Mouse (Mus musculus) cerebral cortex, adult 2 months (tissue): ENCODE measurements around the gene Enkd1.

ENCODE experiments used
- WGBS: fragments of 180-500 bp; shearing (Covaris S2); methylation state at CpG from one replicate; pipeline ENCODE4 v1.1.7; 2018; 5-methylcytosine and 5-hydroxymethylcytosine counted together

Enkd1 gene

DNA sequence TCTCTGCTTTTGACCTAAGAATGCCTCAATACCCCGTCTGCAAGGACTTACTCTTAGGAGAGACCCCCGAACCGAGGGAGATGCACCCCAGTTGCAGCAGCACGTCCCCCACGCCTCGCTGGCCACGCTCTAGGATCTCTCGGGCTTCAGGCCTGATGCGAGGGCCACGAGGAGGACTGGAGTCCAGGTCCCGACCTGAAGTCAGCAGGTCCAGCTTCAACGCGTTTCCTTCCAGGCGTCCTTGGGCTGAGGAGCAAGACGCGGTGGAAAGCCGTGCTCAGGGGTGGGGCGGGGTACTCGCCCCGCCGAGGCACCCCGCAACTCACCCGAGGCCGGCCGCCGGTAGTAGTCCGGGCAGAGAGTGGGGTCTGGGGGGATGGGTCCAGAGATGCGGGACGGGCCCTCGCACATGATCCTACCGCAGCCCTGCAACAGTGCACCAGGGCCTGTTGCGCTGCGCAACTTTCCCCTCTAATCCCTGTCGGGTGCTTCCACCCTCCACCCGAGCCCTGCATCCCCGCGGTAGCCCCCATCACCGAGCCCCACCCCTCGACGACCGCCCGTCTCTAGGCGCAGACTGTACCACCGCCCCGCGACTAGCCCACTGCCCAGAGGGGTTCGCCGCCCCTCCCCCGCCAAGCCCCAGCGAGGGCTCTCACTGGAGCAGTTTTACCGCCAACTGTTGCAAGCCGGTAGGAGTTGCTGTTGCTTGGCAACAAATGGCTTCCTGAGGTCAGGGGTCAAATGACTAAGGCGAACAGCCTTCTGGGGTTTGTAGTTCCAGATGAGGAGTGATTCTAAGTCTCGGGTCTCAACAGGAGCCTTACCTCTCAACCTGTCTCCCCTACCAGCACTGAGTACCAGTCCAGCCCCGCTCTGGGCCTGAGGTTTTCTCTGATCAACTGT lies at the start of gene Enkd1, which contains the start of gene 4933405L10Rik:
Enkd1 (minus strand) TSS at position 713 of the 906 bp plus-strand sequence.
4933405L10Rik (plus strand) TSS at position 158 of the 906 bp plus-strand sequence.
- 1% methylated on average over 55 of the region's 55 CpGs for WGBS

GRCm38 (mm10) chr8:105754688-105755087 lies 46.7 kb upstream of the Enkd1 start:
- WGBS: 97% methylated on average over 2 of the region's 2 CpGs

- 73% methylated on average over 2 of the region's 2 CpGs for WGBS
These were observed 45.9 kb upstream of the Enkd1 start for GRCm38 (mm10) chr8:105753916-105754315.

GRCm38 (mm10) chr8:105750606-105751005 lies 42.6 kb upstream of the Enkd1 start:
- WGBS: 25% methylated on average over 11 of the region's 11 CpGs

- 88% methylated on average over 4 of the region's 4 CpGs for WGBS
These were observed 35.3 kb upstream of the Enkd1 start for GRCm38 (mm10) chr8:105743301-105743700.

DNA sequence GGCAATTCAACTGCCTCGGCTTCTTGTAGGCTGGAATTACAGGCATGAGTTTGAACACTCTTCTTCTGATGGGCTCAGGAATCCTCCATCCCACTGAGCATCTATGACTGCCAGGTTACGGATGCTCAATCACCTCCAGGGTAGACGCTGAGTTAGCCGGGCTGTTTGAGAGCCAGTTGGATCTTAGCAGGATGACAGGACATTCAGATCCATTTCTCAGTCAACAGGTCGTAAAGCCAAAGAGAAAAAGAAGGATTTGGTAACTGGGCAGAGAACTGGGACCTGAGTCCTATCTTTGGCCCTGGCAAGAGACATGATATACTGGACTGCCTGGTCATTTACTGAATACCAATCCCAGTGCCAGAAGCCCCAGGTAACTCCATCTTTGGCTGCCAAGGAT lies 31.2 kb upstream of the Enkd1 start:
- 94% methylated on average over 5 of the region's 5 CpGs for WGBS

- 96% methylated on average over 5 of the region's 5 CpGs for WGBS
These were observed 24.2 kb upstream of the Enkd1 start for GRCm38 (mm10) chr8:105732186-105732585.

DNA sequence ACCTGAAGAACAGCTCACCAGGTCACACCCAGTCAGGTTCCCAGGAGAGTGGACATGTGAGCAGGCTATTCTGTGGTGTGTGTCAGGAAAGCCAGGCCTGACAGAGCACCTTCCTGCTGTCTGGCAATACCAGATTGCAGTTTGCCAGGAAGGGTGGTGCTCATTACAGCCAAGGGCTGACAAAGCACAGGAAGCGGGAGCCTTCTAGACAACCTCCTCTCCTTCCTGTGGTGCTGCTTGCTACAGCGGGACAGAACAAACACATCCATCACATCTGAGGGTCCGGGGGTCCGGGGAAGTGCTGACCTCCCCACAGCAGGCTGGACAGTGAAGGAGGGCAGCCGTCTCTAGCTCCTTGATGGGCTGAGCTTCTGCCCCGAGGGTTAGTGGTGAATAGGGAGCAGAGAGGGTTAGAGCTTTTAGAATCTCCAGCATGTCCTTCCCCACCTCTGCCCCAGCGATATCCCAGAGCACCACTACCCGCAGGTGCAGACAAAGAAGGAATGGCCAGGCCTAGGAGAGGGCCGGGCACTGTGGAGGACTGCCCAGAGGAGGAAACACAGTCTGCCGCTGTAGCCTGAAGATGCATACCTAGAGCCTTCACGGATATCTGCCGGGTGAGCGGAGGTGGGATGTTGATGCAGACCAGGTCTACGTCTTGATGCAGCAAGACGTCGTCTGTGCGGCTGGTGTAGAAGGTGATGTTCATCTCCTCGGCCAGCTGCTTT lies 19.6 kb upstream of the Enkd1 start:
- 88% methylated on average over 18 of the region's 18 CpGs for WGBS

- 87% methylated on average over 5 of the region's 5 CpGs for WGBS
These were observed 17.7 kb upstream of the Enkd1 start for GRCm38 (mm10) chr8:105725726-105726125.

DNA sequence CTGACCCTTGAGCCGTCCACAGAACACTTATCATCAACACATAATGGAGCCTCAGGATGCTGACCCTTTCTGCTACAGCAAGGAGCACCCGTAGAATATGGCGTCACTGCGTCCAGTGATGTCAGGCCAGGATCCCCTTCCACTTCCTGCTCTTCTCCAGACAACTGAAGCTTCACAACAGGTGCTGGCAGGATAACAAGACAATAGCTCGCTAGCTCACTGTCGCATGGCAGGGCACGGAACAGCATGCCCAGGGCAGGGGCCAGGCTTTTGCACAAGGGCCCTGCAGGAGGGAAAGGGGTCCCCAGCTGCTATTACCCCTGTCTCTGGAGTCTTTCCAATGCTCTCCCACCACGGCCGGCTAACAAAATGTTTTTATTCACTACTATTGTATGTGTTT lies 14.9 kb upstream of the Enkd1 start:
- 84% methylated on average over 9 of the region's 9 CpGs for WGBS

DNA sequence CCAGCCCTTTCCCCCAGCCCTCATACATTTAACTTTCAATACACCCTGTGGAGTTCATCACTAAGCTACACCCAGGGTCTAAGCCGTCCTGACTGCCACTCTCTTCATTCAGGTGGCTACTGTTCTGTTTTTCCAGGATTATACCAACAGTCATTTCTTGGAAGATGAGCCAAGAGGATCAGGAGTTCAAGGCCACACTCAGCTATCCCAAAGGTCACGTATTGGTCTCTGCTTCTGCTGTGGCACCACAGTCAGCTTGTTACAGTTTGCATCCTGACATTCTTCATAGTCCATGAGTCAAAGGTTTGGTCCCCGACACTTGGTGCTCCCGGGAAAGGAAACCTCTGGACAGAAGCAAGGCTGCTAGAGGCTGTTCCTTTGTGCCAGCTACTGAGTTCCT lies 11.6 kb upstream of the Enkd1 start:
- 85% methylated on average over 4 of the region's 4 CpGs for WGBS

DNA sequence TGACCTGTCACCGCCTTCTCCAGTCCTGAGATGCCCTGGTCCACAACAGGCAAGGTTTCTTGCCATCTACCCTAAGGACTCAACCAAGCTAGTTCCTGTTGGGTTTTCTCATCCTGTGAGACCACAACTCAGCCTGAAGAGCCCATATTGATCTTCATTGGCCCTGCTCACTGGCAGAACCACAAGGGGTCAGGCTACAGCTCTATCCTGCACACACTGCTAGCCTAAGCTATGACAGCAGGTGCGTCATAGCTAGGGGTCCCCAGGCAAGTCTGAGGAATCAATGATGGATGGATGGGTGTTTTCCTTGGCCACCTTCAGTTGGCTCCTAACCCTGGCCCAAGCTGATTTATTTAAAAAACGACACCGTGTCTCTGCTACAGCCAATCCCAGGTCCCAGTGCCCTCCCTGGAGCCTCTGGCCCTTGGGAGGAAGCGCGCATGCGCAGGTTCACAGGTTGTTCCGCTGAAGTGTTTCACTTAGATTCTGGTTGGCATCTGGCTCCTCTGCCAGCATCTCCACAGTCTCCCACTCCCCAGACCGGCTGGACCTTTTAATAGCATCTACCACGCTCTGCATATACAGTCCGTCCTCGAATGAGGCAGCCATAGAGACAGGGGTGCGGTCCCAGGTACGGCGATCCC lies 8.4 kb upstream of the Enkd1 start:
- 90% methylated on average over 15 of the region's 15 CpGs for WGBS

- WGBS: 68% methylated on average over 6 of the region's 6 CpGs
These were observed 7.0 kb upstream of the Enkd1 start for GRCm38 (mm10) chr8:105715042-105715441.

DNA sequence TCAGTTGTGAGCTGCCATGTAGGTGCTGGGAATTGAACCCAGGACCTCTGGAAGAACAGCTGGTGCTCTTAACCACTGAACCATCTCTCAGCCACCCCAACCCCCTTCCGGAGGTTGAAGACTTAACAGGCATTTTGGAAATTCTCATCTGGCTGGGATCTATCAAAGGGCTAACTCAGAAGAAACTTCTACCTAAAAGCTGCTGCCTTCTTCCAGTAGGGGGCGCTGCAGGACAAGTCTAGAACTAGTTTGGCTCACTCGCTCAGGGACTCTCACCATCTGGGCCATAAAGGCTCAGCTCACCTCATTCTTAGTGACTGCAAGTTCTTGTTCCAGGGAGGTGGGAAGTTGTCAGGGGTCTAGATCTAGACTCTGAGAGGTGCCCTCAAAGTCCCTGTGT lies 6.1 kb upstream of the Enkd1 start:
- WGBS: 6% methylated on average over 3 of the region's 3 CpGs

DNA sequence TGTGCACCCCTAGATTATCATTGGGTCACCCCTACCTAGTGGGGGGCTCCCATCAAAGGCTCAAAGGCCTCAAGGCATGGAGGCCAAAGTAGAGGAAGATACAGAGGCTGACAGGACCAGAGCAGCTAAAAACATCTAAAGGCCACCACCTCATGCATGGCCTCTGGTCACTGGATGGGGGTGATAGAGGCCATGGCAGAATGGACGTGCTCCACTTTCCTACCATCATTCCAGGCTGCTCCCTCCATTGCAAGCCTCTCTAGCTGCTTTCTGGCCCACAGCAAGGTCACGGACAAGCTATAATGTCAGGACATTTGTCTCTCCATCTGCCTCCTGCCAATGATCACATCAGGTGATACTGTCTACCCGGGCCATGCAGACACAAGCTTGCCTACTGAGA lies 4.3 kb upstream of the Enkd1 start:
- WGBS: 86% methylated on average over 3 of the region's 3 CpGs

DNA sequence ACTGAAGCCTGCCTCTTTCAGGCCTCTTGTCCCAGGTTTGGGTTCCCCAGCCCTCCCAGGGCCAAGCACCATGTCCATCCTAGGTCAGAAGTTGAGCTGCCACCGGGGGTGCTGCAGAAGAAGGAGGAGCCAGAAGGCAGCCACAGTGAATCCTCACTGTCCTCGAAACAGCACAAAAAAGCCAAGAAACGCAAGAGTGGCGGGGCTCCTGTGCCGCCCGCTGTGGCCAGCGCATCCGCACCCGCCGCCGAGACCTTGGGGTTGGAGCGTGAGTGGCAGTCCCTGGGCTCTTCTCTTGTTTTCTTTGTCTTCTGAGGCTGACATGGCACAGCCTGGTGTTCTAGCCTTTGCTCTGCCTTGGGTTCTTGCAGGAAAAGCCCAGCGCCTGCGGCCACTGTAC lies 1.3 kb upstream of the Enkd1 start:
- WGBS: 86% methylated on average over 14 of the region's 14 CpGs

- 93% methylated on average over 8 of the region's 8 CpGs for WGBS
These were observed 665 bp upstream of the Enkd1 start for GRCm38 (mm10) chr8:105708675-105709074.

DNA sequence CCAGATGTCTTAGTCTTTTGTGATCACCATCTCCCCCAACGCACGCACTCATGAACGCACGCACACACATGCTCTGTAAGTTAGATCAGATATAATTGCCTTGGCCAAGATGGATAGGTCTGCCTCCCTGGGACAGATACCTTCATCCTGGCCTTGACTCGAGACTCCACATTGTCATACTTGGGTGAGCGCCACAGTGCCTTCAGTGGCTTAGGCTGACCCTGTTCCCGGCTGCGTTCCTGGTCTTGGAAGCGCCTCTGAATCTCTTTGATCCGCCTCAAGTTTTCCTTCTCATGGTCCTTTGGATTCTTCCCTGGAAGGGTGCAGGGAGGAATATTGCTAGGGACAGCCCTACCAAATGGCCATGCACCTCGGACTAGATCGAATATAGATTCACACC lies 1.6 kb downstream of the Enkd1 start:
- WGBS: 80% methylated on average over 12 of the region's 12 CpGs

DNA sequence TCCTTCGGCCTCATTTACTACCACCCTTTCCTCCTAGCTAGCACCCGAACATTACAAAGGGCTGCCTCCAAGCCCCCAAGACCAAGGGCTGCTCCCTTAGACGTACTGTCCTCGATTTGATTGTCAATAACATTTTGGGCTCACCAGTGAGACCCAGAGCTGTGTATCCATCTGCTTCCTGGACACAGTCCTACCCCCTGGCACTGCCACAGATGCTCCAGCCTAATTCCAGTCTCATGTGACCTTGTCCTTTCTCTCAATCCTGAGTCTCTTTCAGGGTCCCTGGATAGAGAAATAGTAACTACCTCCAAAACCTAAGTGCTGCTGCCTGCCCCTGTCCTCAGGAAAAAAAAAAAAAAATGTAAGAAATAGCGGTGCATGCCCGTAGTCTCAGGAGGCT lies 3.1 kb downstream of the Enkd1 start:
- 87% methylated on average over 6 of the region's 6 CpGs for WGBS

GRCm38 (mm10) chr8:105704146-105704812 lies 3.7 kb downstream of the Enkd1 start:
- WGBS: 94% methylated on average over 34 of the region's 34 CpGs

- WGBS: 93% methylated on average over 24 of the region's 24 CpGs
These were observed 5.1 kb downstream of the Enkd1 start for GRCm38 (mm10) chr8:105702731-105703415.
